In the genomic region with DNA sequence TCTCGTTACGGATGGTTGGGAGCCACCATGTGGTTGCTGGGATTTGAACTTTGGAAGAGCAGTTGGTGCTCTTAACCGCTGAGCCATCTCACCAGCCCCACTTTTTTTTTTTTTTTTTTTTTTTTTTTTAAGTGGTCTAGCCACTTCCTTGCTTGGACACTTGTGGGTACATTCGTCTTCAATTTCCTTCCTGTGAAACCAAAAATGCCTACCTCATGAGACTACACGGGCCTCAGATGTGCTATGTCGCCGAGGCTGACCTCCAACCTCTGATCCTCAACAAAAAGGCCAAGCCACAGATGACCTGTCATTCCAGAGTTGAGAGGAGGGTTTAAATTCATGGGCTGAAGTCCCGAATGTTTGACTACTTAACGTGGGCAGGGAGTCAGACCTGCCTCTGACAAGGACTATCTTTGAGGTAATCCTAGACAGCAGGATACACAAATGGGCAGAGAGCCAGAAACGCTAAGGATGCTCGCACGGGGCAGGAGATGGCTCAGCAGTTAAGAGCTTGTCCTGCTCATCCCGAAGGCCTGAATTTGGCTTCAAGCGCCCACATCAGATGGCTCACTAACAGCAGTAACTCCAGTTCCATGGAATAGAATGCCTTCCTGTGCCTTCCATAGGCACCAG, we compare ENCODE assay signal across 26 mouse cellular contexts. TPM values are rescaled to one million over a fixed set of nuclear protein-coding genes. Genes with fewer than 3 reads are reported as not detected.
DNase-seq lines count a peak whose midpoint lies in the region; ATAC-seq lines count a peak whose summit lies in the region.
"Had no signal": no experiment of that assay in that cellular context is flagged by ENCODE, and none has a peak within 500 bp of the region (broad histone marks: within the 10 kb centered on the region; RNA-seq: fewer than 3 reads in every experiment).

No protein-coding gene starts in this region.

- peak; percentile 43 to 46; a peak in 1 of 4 replicates for ATAC-seq in hematopoietic stem cell, adult 5-6 weeks (replicated peaks in 1 of 2; ENCODE audit: insufficient read depth in 1 of 2, low FRiP score in 2 of 2, low TSS enrichment in 1 of 2, low read depth in 1 of 2, poor library complexity in 2 of 2, severe bottlenecking in 2 of 2)
- ATAC-seq in neural tube, embryonic 15.5 days (ENCODE audit: low FRiP score) = no peak
- ATAC-seq: activated CD4-positive, CD25-positive, alpha-beta regulatory T cell, adult 4 months; forebrain, embryonic 16.5 days; intestine, embryonic 15.5 days; liver, embryonic 12.5 days; midbrain, embryonic 13.5 days had no signal

- peak; percentile 31 to 43 for DNase-seq in cerebellum, postnatal 10 days
- no peak for DNase-seq in cerebellum, adult 11 months
- peak; percentile 67 for DNase-seq in CD4-positive helper T cell, adult 2 months (ENCODE audit: low read depth, low spot score)
- peak; percentile 42 to 70 for DNase-seq in natural killer cell, adult 2 months (ENCODE audit: low spot score in 2 of 2)
- DNase-seq in kidney, postnatal 10 days = no peak
- DNase-seq: adrenal gland, postnatal 14 days; cerebellum, adult 8-10 months; heart, postnatal 10 days; kidney, postnatal 4 days; layer of hippocampus, adult 9-11 months; lung, postnatal 4 days; retina, postnatal 1 day; right cerebral cortex, postnatal 4 days; thymus, postnatal 25 days had no signal

- H3K27ac ChIP-seq in neural tube, embryonic 15.5 days (replicated peaks) = no peak overlapping the region
- H3K27ac ChIP-seq: heart, embryonic 10.5 days; hindbrain, embryonic 14.5 days; intestine, embryonic 15.5 days; liver, embryonic 12.5 days; lung, embryonic 15.5 days; midbrain, embryonic 13.5 days; stomach, postnatal 0 days had no signal

- H3K36me3 ChIP-seq in neural tube, embryonic 15.5 days = peaks cover 9% of the 10 kb centered on the region

- WGBS in neural tube, embryonic 15.5 days = 85% methylated on average over 14 of the region's 14 CpGs

- no peaks in the 10 kb centered on the region for H3K4me1 ChIP-seq in neural tube, embryonic 15.5 days
- H3K4me1 ChIP-seq: lung, embryonic 15.5 days; midbrain, embryonic 13.5 days had no signal

- no peak overlapping the region for H3K9ac ChIP-seq in neural tube, embryonic 15.5 days (replicated peaks)
- H3K9ac ChIP-seq: hindbrain, embryonic 14.5 days; intestine, embryonic 15.5 days; liver, embryonic 12.5 days; lung, embryonic 15.5 days; midbrain, embryonic 13.5 days had no signal

- H3K27me3 ChIP-seq in neural tube, embryonic 15.5 days (replicated peaks) = no peaks in the 10 kb centered on the region
- H3K27me3 ChIP-seq: intestine, embryonic 15.5 days; liver, embryonic 12.5 days; lung, embryonic 15.5 days; midbrain, embryonic 13.5 days had no signal

- H3K9me3 ChIP-seq in neural tube, embryonic 15.5 days (replicated peaks) = no peaks in the 10 kb centered on the region
- H3K9me3 ChIP-seq: heart, embryonic 10.5 days; intestine, embryonic 15.5 days; liver, embryonic 12.5 days; lung, embryonic 15.5 days; midbrain, embryonic 13.5 days had no signal

- H3K4me2 ChIP-seq in neural tube, embryonic 15.5 days = no peak overlapping the region
- H3K4me2 ChIP-seq: hindbrain, embryonic 14.5 days; intestine, embryonic 15.5 days; liver, embryonic 12.5 days; lung, embryonic 15.5 days; midbrain, embryonic 13.5 days had no signal

- H3K4me3 ChIP-seq in neural tube, embryonic 15.5 days (replicated peaks) = no peak overlapping the region
- H3K4me3 ChIP-seq: heart, embryonic 10.5 days; intestine, embryonic 15.5 days; liver, embryonic 12.5 days; lung, embryonic 15.5 days; midbrain, embryonic 13.5 days; myocyte had no signal

RNA-seq across cellular contexts. Expression of a gene that starts 43.3 kb away (rescaled TPM):
- total RNA-seq in hematopoietic stem cell, adult 5-6 weeks (2017) = 65.1 and 82.5 TPM in 2 replicates
- polyA plus RNA-seq in neural tube, embryonic 15.5 days (2015; fragmentation: Nextera tagmentation; extraction: Ambion mirVana) = 23.7 and 38.8 TPM in 2 replicates

Comparison
In these comparisons a context has a peak if more than half of its experiments do, and no peak if none do; other contexts are left out.
1. DNase-seq: peak in cerebellum, postnatal 10 days (2 of 2), CD4-positive helper T cell, adult 2 months (single experiment) and natural killer cell, adult 2 months (2 of 2); none in cerebellum, adult 11 months (single experiment) and kidney, postnatal 10 days (single experiment).